Mouse (Mus musculus) spleen, embryonic (tissue): ENCODE measurements around the gene Neurl1b.

Experiments
- CTCF ChIA-PET: fragments of 350-600 bp; sonication (Branson Sonifier 250); formaldehyde crosslinking; loops from one replicate; lab custom pipeline; 2022; lab: Charles Lee

The Neurl1b gene

GRCm38 (mm10) chr17:26392355-26392754 lies 22.3 kb upstream of the Neurl1b start:
- CTCF ChIA-PET = no interaction called here

DNA sequence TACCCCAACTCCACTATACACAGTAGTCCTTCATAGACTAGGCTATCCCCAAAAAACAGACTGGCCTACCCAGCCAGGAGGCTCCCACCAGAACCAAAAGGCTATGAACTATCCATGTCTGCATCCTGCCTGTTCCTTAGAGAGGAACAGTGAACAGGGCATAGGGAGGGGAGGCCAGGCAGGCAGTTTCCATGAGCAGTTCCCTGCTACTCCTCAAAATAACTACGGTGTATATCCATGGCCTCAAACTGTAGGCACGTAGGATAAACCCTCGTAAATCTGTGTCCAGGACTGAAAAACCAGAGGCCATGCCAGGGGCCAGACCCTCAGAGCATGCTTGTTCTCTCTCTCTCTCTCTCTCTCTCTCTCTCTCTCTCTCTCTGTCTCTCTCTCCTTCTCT lies 17.9 kb upstream of the Neurl1b start:
- CTCF ChIA-PET = no interaction called here

DNA sequence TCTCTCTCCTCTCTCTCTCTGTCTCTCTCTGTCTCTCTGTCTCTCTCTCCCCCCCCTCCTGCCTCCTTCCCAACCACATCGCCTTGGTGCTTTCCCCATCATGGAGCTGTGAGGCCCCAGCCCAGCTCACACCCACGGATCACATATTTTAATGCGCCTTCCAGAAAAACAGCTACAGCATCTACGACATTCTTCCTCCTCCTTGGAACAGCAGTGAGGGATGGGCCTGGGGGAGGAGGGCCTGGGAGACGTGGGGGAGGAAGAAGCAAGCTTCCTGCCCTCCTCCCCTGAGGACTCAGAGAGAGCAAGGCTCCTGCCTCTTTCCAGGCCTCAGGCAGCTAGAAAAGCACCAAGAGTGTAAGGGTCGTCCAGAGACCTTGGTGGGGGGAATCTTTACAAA lies 17.3 kb upstream of the Neurl1b start:
- CTCF ChIA-PET = no interaction called here

- CTCF ChIA-PET = interaction anchor here (0.6 to 0.7 kb wide), 3 partner anchors 100 to 673 kb away, joined by 3 to 20 read pairs (median 4); no protein-coding TSS in a partner anchor
Measured at GRCm38 (mm10) chr17:26405340-26406100, 9.1 kb upstream of the Neurl1b start.

- CTCF ChIA-PET = interaction anchor here (0.6 kb wide), 1 partner anchor 1294 kb away, joined by 9 read pairs; no protein-coding TSS in a partner anchor
Measured at GRCm38 (mm10) chr17:26412967-26413366, 1.7 kb upstream of the Neurl1b start.

DNA sequence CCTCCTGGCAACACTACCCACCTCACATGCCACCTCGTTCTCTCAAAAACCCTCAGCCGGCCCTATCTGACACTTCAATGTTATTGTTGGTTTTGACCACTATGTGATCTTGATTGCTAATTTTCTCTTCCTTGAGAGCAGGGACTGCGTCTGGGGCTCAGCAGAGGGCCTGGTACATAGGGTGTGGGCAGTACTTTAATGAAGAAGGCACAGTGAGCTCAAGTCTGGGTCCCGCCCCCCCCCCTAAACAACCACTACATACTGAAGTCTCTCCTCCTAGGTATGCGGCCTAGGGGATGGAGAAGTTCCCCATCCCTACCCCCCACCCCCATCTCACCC lies 476 bp upstream of the Neurl1b start:
- CTCF ChIA-PET = no interaction called here

- CTCF ChIA-PET = no interaction called here
Measured at GRCm38 (mm10) chr17:26415355-26415865, 781 bp downstream of the Neurl1b start.

DNA sequence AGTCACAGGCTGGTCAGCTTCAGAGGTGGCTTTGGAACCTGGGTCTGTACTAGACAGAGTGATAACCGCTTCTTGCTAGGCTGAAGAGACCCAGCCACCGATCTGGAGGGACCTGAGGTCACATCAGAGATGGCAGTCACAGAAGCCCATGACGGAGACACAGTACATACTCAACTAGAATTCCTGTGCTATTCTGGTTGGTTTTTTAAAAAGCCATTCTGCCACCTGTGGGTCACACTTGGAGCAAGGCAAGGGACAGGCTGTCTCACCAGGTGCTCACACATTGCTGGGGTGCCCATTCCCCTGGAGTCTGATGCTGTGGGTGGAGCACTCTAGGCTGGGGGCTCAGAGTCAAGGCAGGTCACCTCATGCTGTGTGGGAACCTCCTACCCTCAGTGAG lies 1.5 kb downstream of the Neurl1b start:
- CTCF ChIA-PET = no interaction called here

GRCm38 (mm10) chr17:26417770-26418421 lies 3.3 kb downstream of the Neurl1b start:
- CTCF ChIA-PET = interaction anchor here (0.6 kb wide), 1 partner anchor 23 kb away, joined by 3 read pairs; no protein-coding TSS in a partner anchor

- CTCF ChIA-PET = no interaction called here
Measured at GRCm38 (mm10) chr17:26420491-26421247, 6.0 kb downstream of the Neurl1b start.

GRCm38 (mm10) chr17:26421561-26421960 lies 6.9 kb downstream of the Neurl1b start:
- CTCF ChIA-PET = interaction anchor here (0.5 kb wide), 1 partner anchor 1281 kb away, joined by 12 read pairs; no protein-coding TSS in a partner anchor

DNA sequence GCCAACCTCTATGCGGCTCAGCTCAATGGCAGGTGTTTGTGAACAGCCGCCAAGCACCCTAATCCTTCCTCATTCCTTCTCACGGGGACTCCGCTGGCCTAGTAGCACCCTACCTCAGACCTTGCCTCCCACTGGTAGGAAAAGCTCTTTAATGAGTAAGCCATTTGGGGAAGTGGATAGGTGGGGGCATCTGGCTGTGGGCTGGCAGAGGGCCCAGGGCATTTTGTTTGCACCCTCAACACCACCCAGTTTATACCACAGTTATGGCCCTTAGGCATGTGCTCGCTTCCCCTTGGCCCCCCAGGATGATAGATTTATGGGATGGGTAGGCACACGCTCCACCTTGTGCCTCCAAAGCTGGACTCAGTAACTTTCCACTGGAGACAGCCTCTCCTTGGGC lies 7.8 kb downstream of the Neurl1b start:
- CTCF ChIA-PET = interaction anchor here (0.5 kb wide), 1 partner anchor 1280 kb away, joined by 12 read pairs; no protein-coding TSS in a partner anchor

- CTCF ChIA-PET = no interaction called here
Measured at GRCm38 (mm10) chr17:26423967-26424641, 9.5 kb downstream of the Neurl1b start.

- CTCF ChIA-PET = no interaction called here
Measured at GRCm38 (mm10) chr17:26424973-26425735, 10.5 kb downstream of the Neurl1b start.

DNA sequence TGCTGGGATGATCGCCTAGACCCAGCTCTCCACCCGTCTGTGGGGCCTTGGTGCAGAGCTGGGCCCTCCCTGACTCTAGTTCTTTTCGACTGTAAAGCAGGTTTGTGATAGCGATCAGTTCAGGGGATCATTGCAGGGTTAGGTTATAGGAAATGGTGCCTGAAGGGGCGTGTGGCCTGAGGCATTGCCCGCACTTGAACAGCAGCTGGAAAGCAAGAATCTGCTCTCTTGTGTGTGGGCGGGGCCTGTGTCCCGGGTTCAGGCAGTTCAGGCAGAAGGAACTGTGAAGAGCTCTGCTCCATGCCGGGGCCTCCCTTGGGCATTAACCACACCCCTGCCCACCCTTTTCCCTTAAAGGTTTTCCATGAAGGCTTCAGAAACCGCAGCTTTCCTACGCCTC lies 18.7 kb downstream of the Neurl1b start:
- CTCF ChIA-PET = no interaction called here

DNA sequence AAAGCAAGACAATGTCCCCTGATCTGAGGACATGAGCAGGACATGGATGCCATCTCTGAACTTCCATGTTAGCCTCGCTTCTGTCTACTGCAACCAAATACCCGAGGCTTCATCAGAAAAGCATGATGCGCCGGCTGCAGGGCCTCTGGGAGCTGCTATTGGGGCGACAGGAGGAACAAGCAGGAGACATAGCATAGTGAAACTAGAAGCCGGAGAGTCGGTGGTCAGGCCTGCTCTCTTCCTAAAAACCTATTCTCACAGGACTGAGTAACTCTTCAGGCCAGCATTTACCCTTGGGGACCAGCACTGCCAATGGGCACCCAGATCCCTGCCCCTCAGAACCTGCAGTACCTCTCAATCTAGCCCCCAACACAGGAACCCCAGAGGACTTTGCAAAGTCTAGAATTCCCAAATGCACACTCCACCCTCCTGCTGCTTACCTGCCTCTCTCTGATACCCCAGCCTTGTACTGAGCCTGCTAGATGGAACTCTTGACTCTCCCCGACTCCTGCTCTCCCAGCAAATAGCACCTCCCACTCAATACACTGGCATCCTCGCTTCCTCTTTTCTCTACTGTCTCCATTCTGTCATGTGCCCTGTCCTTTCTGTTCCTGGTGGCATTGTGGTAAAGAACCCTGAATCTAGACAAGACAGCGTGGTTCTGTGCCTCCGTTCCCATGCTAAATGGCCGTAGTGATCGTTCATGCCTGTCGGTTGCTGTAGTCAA lies 22.6 kb downstream of the Neurl1b start:
- CTCF ChIA-PET = interaction anchor here (0.6 kb wide), 1 partner anchor 18 kb away, joined by 8 read pairs; no protein-coding TSS in a partner anchor

DNA sequence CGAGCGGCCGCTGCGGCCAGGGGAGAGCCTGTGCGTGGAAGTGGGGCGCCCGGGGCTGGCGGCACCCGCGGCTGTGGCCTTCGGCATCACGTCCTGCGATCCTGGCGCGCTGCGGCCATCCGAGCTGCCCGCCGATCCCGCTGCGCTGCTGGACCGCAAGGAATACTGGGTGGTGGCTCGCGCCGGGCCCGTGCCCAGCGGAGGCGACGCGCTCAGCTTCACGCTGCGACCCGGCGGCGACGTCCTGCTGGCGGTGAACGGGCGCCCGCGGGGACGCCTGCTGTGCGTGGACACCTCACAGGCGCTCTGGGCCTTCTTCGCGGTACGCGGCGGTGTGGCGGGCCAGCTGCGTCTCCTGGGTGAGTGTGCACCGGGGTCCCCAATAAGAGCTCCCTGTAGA lies 24.4 kb downstream of the Neurl1b start:
- CTCF ChIA-PET = no interaction called here

- CTCF ChIA-PET = interaction anchor here (0.5 kb wide), 1 partner anchor 23 kb away, joined by 3 read pairs; no protein-coding TSS in a partner anchor
Measured at GRCm38 (mm10) chr17:26441024-26441423, 26.4 kb downstream of the Neurl1b start.

DNA sequence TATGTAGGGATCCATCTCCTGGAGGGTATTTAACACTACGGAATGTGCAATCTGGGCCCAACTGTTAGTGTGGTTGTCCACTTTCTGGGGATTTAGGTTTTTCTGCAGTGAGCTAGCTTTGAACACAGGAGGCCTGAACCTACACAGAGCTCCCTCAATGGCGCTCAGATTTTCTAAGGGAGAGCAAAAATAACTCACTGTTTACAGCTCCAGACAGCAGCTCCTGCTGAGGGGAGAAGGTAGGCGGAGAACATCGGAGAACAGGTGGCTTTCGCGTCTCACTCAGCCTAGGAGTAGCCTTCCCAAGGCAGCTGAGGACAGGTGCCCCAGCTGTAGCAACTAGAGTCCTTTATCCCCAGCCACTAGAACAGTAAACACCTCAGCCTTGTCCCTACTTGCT lies 27.6 kb downstream of the Neurl1b start:
- CTCF ChIA-PET = no interaction called here

DNA sequence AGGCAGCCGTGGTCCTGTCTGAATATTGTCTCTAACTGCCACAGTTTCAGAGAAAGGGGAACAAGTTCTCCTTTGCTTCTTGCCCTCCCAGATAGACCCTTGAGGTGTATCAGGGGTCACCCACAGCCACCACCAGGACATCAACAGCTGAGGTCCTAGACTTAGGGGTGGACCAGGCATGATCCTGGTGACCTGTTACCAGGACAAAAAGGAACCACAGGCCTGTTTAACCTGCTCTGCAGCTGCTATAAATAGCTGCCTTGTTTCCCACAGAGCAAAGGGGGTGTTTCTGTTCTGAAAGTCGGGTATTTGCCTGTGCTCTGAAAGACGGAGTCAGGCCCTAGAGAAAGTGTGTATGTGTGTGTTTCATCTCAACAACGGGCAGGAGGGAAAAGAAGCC lies 29.2 kb downstream of the Neurl1b start:
- CTCF ChIA-PET = no interaction called here
